Mouse (Mus musculus) E14TG2a.4 (cell line): ENCODE results near the gene AU040320.

Source experiments
- CTCF ChIP-seq: conservative IDR thresholded peaks from 2 replicates; pipeline ENCODE4 v1.5.1; 2014; ENCODE audit warnings: low read length
- NANOG ChIP-seq: IDR thresholded peaks from 2 replicates; pipeline ENCODE4 v1.6.1; 2014; ENCODE audit warnings: borderline replicate concordance, low read length, mixed read lengths
- POU5F1 ChIP-seq: IDR thresholded peaks from 2 replicates; pipeline ENCODE4 v1.6.1; 2014; ENCODE audit warnings: low read length, borderline replicate concordance

DNA sequence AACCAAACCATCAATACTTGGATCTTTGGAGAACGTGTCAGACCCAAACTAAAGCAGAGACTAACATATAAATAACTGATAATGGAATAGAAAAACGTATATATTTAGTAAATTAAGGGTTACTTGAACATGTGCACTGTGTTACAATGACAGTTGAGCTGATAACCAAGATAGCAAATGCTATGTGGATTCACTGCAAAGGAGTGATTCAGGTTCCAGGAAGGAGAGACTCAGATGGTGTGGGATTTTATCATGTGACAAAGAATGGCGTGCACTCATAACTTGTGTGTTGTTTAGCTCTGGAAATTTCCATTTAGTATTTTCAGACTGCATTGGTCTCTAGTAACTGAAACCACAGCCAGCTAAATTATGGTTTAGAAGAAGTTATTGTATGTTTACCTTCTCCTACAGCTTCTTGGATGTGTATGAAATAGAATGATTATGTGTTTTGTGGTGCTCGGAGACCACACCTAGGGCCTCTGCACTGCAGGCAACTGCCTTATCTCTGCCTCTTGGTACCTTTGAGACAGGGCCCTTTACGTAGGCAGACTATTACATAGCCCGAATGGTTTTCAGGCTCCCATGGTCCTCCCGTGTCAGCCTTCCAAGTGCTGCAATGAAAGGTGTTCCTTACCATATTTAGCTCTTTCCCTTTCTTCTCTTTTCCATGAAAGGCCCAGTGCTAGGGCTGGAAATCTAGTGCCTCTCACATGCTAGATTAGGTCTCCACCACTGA, 53.5 kb downstream of the AU040320 start:
- no peak for TF ChIP-seq CTCF
- TF ChIP-seq NANOG, result no peak
- no peak for TF ChIP-seq POU5F1
